Mouse (Mus musculus) kidney, postnatal 4 days (tissue): ENCODE data around the gene Tmem35b.
"Not testable (repeated sequence)": the region's sequence is repeated elsewhere in the genome, so short reads cannot be mapped to it uniquely, and the experiment has no call there.

Source experiments
- DNase-seq, 2 experiments: peaks; one replicate each; pipeline ENCODE4 v3.0.0; 2021; ENCODE audit warnings: mixed read lengths in 2 of 2

Tmem35b gene

DNA sequence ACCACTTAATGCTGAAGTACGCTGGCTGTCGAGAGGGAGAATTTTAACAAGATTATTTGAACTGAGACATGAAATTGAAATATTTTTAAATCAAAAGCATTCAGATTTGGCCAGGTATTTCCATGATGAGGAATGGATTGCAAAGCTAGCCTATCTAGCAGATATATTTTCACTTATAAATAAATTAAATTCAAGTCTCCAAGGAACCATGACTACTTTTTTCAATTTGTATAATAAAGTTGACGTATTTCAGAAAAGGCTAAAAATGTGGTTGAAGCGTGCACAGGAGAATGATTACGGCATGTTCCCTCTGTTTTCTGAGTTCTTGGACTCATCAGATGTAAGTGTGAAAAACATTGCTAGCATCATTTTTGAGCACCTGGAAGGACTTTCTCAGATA, at the start of gene Tmem35b:
Gene Tmem35b, plus strand, starts transcription at position 301 of the 400 bp plus-strand sequence.
- DNase-seq: no peak

DNA sequence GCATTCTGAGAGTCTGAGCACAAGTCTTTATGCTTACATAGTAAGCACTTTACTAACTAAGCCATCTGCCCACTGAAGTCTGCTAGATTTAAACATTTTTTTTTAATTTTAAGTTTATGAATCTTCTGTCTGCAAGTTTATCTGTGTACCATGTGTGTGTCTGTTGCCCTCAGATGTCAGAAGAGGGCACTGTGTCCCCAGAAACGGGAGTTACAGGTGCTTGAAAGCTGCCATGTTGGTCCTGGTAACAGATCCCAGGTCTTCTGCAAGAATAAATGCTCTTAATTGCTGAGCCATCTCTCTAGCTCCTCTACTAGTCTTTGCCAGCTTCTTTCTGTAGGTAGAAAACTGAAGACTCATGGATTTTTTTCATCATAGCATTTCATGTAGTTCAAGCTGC, 48.6 kb upstream of the Tmem35b start:
- no peak for DNase-seq

DNA sequence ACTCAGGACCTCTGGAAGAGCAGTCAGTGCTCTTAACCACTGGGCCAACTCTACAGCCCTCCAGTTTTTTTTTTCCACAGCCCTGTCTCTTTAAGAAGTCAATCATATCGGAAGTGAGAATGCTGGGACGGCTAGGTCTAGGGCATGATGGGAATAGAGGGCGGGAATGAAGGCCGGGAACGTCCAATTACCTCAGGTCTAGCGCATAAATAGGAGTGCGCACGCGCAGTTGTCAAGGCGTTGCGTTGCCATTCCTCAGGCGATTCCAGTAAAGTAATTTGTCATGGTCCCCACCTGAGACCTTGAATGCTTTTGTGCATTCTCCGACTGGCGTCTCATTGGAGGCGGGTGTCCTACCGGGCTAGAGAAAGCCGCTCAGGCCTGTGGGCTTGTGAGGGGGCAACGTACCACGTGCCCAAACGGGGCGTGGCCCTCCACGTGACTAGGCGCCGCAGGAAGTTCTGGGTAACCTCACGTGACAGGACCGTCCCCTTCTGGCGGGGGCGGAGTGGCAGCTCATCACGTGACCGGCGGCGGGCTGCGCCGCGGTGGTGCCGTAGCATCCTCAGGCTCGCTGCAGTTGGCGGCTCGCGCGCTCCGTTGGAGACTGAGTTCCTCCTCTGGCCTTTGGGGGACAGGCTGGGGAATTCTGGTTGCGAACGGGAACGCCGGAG, 46.5 kb upstream of the Tmem35b start, which contains the start of gene Zmym6:
Gene Zmym6, plus strand, starts transcription at position 509 of the 674 bp plus-strand sequence.
- DNase-seq: peak; percentile 95 to 98

DNA sequence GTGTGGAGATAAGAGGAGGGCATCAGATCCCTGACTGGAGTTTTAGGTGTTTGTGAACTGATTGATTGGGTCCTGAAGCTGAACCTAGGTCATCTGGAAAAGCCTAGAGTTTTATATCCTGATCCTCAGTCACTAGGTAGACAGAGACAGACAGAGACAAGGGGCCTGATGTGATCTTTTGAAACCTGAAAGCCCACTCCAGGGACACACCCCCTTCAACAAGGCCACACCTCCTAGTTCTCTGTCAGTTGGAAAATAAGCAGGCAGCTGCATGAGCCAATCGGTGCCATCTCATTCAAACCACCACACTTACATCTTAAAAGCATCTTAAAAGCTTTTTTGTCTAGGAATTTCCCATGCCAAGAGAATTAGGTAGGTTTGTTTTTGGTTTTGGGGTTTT, 42.7 kb upstream of the Tmem35b start:
- no peak for DNase-seq

DNA sequence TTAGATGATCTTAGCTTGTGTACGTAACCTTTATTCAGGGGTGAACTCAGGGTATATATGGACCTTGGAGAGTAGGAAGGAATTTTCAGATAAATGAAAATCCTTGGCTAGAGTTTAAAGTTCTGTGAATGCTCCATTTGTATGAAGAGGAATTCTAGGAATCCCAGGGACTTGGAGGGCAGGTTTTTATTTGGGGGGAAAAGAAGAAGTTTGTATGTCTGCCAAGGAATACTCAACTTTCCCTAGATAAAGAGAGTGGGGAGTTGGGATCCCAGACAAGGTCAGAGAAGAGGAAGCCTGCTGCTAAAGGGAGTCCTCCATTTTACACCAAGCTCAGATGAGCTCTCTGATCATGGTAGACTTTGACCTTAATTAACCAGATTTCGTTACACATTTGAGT, 40.4 kb upstream of the Tmem35b start:
- no peak for DNase-seq

DNA sequence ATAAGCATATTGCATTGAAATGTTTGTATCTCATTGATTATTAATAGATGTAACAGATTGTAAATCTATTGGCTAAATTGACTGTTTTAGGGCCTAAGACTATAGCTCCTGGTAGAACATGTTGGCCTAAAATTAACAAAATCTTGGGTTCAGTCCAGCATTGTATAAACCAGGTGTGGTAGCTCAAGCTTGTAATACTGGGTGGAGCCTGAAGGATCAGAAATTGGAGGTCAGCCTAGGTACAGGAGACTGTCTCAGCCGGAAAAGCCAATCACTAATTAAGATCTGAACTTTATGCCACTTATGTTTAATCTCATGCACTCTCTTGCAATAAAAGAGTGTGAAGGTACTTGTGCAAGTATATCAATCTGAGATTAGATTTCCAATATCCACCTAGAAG, 37.7 kb upstream of the Tmem35b start:
- DNase-seq: no peak

DNA sequence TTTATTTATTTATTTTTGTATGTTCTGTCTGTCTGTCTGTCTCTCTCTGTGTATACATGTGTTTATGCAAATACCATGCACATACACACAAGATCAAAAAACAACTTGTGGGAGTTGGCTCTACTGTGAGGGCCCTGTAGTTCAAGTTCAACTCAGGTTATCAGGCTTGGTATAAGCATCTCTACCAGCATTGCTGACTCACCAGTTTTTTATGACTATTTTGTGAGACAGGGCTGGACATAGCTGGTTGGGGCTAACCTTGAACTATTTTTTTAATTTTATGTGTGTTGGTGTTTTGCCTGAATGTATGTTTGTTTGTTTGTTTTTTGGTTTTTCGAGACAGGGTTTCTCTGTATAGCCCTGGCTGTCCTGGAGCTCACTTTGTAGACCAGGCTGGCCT, 32.3 kb upstream of the Tmem35b start:
- no peak for DNase-seq

DNA sequence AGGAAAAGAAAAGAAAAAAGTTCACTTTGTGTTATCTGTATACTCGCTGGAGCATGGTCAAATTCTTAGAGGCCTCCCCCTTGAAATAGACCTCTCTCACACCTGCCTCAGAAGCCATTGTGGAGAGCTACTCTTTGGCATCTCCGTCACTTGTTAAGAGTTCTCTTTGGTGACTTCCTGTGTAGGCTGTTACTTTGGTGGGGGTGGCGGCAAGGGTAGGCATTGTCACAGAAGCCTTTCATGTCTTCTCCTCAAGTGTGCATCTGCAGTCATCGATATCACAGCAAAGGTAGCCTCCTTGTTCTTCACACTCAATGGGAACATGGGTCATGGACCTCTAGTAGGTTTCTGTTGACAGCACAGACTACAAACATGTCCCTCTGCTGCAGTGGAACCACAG, 28.4 kb upstream of the Tmem35b start:
- DNase-seq: no peak

DNA sequence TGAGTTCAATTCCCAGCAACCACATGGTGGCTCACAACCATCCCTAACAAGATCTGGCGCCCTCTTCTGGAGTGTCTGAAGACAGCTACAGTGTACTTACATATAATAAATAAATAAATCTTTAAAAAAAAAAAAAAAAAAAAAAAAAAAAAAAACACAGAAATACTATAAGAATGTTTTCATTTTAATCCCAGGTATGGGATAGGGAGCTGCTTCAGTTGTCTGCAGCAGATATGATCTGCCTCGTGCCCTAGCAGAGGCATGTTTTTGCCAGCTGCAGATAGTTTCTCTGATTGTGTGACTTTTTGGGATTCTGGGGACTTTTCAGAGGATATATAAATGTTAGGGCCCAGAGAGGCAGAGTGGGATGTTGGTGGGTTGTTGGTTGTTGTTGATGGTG, 23.9 kb upstream of the Tmem35b start:
- DNase-seq: not testable (repeated sequence)

DNA sequence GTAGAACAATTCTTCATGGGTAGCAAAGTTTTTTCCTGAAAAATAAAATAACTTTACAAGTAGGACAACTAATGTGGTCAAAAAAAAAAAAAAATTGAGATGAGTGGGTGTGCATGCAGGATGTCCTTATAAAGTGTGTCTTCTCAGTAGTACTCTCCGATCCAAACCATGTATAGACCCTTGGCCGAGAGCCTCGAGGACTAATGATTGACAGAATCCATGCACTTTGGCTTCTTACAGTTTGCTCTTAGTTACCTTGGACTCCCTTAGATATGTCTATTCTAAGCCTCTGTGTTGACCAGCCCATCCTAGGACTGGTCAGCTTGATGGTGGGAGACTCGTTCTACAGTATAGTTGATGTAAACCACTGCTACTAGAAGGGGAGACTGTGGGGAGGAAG, 15.9 kb upstream of the Tmem35b start:
- peak in 1 of 2 experiments; percentile 9 for DNase-seq

DNA sequence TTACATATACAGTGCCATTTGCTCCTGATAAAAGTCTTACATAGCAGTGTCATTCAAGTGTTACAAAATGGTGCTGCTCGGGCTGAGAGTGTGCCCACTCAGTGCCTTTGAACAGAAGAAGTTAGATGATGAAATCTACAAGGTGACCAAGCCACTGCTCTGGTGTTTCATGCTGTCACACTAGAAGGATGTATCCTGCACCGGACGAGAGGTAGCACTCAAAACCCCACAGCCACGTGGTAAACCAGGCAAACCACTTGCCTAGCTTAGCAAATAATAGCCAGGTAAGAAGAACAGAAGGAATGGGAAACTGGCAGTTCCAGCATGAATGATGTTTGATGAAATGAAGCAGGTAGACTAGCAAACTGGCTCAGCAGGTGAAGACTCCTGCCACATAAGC, 12.9 kb upstream of the Tmem35b start:
- no peak for DNase-seq

DNA sequence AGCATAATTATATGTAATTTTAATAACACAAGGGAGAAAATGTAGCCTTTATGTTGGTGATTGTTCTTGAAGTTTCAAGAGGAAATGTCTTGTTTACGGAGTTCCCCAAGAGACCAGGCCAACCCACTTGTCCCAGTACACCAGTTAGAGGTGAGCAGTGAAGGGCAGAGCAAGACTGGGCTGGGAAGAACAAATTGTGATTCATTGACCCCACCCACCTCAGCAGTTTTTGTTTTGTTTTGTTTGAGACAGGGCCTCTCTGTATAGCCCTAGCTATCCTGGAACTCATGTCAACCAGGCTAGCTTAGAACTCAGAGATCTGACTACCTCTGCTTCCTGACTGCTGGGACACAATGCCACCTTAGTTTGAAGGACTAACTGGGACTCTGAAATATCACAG, 840 bp downstream of the Tmem35b start:
- DNase-seq: no peak

DNA sequence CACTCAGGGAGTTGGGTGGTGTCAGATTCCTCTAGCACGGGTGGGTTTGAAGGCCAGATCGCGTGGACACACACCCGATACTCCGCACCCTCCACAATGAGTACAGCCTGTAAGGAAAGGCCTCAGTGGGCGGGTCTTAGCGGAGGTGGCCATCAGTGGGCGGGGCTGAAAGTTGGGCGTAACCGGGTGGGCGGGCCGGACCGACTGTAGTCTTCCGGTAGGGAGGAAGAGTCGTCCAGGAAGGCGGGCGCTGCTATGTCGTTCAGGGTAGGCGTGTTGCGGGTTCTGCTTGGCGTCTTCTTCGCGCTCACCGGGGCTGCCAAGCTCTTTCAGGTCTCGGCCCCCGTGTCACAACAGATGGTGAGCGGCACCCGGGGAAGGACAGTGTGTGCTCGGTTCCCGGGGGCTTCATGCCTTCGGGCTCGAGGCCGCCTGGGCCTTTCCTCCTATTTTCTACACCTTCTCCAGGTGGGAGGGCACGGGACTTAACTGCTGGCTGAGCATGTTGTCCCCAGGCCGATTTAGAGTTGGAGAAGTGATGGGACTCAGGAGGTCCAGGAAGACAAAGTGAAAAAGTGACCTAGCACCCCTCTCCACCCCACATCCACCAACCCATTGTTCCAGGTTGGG, 2.5 kb downstream of the Tmem35b start:
- peak; percentile 97 for DNase-seq

DNA sequence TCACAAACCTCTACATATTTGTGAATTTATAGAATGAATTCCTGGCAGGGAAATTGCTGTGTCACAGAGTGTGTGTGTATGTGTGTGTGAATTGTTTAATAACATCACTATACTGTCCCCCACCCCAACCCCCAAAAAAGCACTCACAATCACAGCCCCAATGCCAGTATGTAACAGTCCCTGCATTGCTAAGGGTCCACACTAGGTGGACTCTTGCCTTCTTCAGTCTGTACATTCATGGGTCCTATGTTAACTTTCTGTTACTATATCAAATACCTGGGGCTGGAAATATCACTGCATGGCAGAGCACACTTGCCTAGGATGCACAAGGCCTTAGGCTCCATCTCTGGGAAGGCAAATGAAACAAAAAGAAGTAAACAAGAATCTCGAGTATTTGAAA, 11.2 kb downstream of the Tmem35b start:
- no peak for DNase-seq

DNA sequence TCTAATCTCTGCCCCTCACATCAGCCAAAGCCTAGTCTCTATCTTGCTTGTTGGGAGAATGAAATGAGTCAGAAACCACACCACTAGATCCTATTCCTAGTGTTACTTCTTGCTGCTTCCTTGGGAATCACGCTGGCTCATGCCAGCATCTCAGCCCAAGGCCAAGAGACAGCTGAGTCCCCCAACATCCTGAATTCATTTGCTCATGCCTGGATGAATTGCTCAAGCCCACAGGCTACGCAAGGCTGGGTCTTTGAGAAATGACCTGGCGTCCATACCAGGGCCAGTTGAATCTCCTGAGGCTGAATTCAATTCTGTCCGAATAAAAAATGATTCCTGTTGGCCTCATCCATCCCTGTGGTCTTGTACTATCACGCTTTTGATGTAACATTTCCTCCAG, 14.1 kb downstream of the Tmem35b start:
- no peak for DNase-seq

DNA sequence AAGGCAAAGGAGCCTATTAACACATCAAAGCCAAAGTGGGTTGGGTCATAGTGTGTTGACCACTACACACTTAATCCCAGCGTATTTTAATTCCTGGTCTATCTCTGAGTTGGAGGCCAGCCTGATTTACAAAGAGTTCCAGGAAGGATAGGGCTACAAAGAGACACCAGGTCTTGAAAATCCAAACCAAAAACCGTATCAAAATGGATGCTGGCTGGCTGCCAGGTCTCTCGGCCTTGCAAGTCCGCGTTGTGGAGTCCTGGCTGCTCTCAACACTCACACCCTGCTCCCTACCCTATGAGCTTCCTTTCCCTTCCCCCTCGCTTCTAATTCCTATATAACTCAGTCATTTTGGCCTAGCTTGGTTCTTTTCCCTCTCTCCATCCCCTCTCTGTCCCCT, 15.0 kb downstream of the Tmem35b start:
- peak; percentile 37 to 42 for DNase-seq

DNA sequence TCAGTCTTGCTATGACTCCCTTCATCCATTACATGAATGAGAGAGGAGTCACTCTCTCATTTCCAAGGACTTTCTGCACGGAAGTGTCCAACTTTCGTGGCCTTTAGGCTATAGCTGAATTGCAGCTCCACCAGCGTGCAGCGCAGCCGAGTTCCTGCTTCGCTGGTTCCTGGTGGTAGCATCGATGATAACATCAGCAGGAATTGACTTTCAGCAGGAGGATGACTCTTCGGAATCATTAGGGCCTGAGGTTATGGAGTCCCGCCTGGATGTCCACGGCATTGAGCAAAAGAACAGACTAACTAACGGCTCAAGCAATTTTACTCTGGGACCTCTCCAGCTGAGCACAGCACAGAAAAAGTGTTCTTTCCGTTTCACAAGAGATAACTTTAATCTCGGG, 26.5 kb downstream of the Tmem35b start:
- DNase-seq: no peak

DNA sequence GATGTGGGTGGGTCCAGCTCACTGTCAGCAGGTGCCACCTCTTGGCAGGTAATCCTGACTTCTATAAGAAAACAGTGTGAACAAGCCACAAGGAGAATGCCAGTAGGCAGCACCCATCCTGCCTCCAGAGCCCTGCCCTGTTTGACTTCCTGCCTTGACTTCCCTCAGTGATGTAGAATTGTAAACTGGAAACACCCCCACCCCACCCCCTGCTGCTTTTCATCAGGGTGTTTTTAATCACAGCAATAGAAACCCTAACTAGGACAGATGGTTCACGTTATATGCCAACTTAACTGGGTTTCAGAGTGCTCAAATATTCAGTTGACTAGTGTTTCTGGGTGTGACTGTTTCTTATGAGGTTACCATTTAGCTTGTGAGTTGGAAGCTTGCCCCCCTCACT, 29.9 kb downstream of the Tmem35b start:
- no peak for DNase-seq

DNA sequence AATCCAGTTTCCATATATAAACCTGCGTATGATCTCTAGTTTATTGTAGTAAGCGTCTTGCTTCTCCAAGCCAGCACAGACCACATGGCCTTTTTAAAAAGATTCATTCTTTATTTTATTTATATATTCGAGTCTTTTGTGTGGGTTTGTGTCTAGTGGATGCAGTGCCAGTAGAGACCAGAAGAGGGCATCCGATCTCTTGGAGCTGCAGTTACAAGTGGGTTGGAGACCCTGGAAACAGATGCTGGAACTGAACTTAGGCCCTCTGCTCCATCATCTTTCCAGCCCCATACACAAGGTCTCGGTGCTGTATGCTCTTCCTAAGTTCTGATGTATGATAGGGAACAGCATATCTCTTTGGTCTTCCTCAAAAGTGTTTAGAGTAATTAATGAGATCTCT, 32.3 kb downstream of the Tmem35b start:
- DNase-seq: no peak

DNA sequence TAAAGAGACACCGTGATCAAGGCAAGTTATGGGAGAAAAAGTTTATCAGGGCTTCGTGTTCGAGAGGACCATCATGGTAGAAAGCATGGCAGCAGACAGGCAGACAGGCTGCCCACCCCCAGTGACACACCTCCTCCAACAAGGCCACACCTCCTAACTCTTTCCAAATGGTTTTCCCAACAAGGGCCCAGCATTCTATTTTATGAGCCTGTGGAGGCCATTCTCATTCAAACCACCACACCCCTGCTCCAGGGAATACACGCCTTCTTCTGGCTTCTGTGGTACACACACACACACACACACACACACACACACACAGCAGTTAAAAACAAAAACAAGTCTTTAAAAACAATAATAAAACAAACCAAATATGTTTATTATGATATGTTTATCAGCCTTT, 34.3 kb downstream of the Tmem35b start:
- no peak for DNase-seq

DNA sequence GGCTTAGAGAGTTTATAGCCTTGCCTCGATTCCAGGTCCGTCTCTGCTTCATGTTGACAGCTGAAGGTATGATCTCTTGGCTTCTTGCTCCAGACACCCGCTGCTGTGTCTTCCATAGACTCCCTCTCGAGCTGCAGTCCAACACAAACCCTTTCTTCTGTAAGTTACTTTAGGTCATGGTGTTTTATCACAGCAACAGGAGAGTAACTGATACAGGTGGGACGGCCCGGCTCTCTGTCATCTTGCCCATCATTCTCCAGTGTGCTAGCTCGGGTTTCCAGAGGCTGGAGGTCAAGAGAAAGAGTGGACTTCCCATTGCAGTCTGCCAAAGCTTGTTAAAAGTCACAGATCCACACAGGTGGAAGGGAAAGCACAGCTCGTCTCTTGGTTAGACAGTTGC, 40.4 kb downstream of the Tmem35b start:
- DNase-seq: no peak

DNA sequence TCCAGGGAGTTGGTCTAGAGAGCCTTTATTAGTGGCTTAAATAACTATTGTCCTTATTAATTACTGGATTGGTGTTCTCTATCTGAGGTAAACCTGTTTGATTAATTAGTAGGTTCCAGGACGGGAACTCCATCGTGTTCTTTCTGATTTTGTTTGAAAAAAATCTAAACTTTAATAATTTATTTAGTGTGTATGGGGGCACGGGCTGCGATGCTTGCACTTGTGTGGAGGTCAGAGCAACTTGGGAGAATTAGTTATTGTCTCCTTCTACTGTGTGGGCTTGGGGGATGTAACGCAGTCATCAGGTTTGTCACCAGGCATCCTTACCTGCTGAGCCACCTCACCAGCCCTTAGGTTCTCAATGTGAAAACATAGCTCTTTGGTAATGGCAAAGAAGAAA, 43.6 kb downstream of the Tmem35b start:
- DNase-seq: no peak

DNA sequence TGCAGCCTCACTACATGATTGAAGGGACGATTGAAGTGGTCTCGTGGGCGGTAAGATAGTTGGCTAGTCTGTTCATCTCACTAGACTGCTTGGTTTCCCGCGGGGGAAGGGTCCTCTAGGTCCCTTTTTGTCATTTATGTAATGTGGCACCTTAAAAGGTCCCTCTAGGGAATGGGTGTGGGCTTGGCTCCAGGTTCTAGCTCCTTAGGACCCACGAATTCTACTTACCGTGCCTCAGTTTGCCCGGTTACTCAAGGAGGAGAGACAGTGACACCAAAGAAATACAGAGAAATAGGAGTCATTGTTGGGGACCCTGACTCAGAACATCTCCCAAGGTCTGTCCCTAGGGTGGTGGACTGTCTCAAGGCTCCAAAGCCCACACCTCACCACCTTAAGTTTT, 44.2 kb downstream of the Tmem35b start:
- DNase-seq: no peak

DNA sequence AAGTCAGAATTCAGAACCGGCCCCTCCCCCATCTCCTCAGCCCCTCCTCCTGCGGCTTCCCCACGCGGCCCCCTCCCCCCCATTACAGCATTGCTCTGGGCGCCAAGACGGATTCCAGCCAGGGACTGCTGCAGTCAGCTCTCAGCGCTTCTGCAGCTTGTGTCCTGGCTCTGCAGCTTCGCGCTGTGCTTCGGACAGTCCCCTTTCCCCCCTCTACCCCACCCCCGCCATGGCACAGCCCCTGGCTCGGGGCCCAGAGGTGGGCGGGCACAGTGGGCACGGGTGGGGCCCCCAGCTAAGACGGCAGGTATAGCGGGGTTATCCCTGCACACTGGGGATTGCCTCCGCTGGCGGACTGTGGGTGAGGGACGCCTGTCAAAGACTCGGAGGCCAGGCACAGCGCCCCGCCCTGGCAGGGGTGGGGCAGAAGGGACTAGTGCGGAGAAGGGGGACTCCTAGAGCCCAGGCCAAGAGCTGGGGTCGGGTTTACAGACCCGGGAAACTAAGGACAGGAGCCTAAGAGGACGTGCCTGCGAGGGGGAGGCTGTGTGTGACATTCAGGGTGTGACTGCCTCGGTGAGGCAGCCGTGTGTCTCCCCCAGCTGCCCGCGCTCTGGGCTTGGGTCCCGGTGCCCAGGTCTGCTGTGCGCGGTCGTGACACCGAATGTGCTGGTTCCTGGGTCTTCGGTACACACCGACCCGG, 44.9 kb downstream of the Tmem35b start:
- peak; percentile 44 to 53 for DNase-seq
